Mouse (Mus musculus) induced T-regulatory cell, adult 2 months (primary cell): ENCODE measurements around the gene Gm49321.

Experiments used
- DNase-seq: peaks from one replicate; pipeline ENCODE4 v3.0.0-alpha.2; 2012; ENCODE audit warnings: low read depth

Gm49321 gene

GRCm38 (mm10) chr12:74014739-74015270 is 77.4 kb downstream of the Gm49321 start:
- DNase-seq, result peak; percentile 44

GRCm38 (mm10) chr12:74015491-74015890 is 78.0 kb downstream of the Gm49321 start:
- DNase-seq, result no peak
